Mouse (Mus musculus) liver, adult 2 months (tissue): ENCODE measurements around the gene Zzef1.

ENCODE experiments used
- CTCF ChIP-seq: fragments of 200-500 bp; IDR thresholded peaks from 2 replicates; pipeline ENCODE4 v1.5.1; 2011; ENCODE audit warnings: low read depth, low read length, control low read depth
- POLR2A ChIP-seq: fragments of 200-500 bp; IDR thresholded peaks from 2 replicates; pipeline ENCODE4 v1.6.1; 2011; ENCODE audit warnings: low read length, control low read depth; ENCODE audit not compliant: insufficient read depth; ENCODE audit errors: extremely low read depth

GRCm38 (mm10) chr11:72926226-72926890 is 130.3 kb downstream of the Zzef1 start:
- TF ChIP-seq CTCF (peak; percentile 97), POLR2A (no peak)
